Mouse (Mus musculus) natural killer cell, adult 2 months (primary cell): ENCODE data around the gene Ap1g1.
"Not testable (repeated sequence)": the region's sequence is repeated elsewhere in the genome, so short reads cannot be mapped to it uniquely, and the experiment has no call there.

Source experiments
- DNase-seq, 2 experiments: peaks; one replicate each; pipeline ENCODE4 v3.0.0; 2022; ENCODE audit warnings: low spot score in 2 of 2

The Ap1g1 gene

DNA sequence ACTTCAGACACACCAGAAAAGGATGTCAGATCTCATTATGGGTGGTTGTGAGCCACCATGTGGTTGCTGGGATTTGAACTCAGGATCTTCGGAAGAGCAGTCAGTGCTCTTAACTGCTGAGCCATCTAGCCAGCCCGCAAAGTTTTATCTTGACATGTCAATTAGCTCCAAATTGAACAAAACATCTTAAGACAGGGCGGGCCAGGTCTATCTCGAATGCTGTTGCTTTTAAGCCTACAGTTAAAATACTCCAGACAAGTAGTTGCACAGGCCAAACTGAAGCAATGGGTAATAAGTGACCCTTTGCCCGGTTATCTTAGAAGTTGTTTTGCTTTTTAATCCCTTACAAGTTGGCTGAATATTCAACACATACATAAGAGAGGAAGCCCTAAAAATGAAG, 88.3 kb downstream of the Ap1g1 start:
- no peak for DNase-seq

- DNase-seq, result peak; percentile 92 to 93
These were observed 89.8 kb downstream of the Ap1g1 start, which contains the start of gene Phlpp2 for GRCm38 (mm10) chr8:109868003-109868679. TSS of gene Phlpp2 (plus strand) at chr8:109868542.

DNA sequence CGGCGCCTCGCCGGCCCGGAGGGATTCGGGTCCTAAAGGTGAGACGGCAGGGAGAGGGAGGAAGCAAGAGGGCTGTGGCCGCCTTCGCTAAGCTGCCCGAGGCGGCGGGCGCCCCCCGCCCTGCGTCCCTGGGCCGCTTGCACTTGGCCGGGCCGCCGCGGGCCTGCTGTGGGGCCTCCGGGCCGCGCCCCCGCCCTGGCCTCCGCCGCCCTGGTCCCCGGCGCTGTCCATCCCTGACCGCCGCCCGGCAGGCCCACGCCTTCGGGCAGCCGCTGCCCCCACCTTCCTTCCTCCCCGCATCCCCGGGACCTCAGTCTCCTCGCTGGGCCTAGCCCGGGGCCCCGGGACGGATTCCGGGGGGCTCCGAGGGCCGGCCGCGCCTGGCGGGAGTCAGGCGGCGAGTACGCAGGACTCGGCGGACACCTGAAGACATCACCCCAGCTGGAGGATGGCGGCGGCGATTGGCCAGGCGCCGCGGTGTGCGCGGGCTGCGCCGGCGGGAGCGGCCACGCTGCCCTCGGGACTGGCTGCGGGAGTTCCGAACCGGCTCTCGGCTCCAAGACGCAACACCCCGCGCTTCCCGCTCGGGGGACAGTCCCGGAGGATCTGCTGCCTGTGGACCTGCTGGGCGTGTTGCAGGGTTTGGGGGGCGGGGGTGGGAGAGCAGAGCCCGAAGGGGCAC, 90.5 kb downstream of the Ap1g1 start:
- DNase-seq, result peak; percentile 16 to 24

GRCm38 (mm10) chr8:109871056-109871455, 92.7 kb downstream of the Ap1g1 start:
- no peak for DNase-seq

GRCm38 (mm10) chr8:109873800-109874199, 95.4 kb downstream of the Ap1g1 start:
- DNase-seq, result not testable (repeated sequence)

DNA sequence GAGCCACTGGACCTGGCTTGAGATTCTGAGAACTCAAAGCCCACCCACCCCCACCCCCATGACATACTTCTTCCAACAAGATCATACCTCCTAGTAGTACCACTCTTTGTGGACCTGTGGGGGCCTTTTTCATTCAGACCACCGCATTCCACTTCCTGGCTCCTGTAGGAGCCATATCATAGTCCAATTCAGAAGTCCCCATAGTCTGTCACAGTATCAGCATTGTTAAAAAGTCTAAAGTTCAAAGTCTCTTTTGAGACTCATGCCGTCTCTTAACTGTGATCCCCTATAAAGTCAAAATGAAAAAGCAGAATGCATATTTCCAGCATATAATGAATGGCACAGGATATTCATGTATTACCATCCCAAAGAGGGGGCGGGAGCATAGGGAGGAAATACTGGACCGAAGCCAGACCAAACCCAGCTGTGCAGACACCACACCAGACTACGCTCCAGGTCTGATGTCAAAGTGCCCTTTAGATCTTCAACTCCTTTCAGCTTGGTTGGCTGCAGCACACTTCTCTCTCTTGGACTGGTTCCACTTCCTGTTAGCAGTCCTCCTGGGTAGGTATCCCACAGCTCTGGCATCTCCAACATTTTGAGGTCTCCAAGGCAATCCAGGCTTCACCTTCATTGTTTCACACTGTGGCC, 101.8 kb downstream of the Ap1g1 start:
- DNase-seq, result no peak

- DNase-seq, result no peak
These were observed 106.9 kb downstream of the Ap1g1 start for GRCm38 (mm10) chr8:109885294-109885693.

GRCm38 (mm10) chr8:109889211-109889610, 110.9 kb downstream of the Ap1g1 start:
- no peak for DNase-seq

GRCm38 (mm10) chr8:109890794-109891585, 112.6 kb downstream of the Ap1g1 start:
- DNase-seq, result no peak

GRCm38 (mm10) chr8:109894636-109895035, 116.3 kb downstream of the Ap1g1 start:
- no peak for DNase-seq

DNA sequence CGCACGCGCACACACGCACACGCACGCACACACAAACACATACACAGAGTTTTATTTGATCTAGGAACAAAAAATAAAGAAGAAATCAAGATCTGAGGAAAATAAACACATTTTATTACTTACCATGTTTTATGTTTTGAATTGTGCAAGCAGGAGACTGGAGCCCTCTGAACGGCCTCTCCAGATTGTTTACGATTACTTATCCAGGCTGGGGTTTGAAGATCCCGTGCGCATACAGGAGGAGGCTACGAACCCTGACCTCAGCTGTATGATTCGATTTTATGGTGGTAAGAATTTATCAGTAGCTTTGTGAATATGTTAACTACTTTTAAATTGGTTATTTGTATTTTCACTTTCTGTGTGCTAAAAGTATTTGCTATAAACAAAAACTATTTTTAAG, 117.0 kb downstream of the Ap1g1 start:
- no peak for DNase-seq

- DNase-seq, result no peak
These were observed 124.0 kb downstream of the Ap1g1 start for GRCm38 (mm10) chr8:109902379-109902778.

DNA sequence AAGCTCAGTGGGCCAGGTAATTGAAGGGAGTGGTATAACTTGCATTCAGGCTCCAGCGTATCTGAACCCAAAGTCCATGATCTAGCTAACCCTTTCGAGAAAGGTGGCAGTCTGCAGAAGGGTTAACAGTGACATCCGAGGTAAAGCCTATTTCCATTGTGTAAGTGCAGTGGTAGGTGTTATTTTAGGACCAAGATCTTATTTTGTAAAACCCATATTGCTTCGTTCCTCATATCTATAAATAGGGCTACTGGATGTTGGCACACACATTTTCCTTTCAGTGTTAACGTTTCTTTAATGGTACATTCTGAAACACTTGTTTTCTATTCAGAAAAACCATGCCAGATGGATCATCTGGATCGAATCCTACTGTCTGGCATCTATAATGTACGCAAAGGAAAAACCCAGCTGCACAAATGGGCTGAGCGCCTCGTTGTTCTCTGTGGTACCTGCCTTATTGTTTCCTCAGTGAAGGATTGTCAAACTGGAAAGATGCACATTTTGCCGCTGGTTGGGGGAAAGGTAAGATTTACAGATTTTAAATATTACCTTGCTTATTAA, 125.6 kb downstream of the Ap1g1 start:
- DNase-seq, result no peak

DNA sequence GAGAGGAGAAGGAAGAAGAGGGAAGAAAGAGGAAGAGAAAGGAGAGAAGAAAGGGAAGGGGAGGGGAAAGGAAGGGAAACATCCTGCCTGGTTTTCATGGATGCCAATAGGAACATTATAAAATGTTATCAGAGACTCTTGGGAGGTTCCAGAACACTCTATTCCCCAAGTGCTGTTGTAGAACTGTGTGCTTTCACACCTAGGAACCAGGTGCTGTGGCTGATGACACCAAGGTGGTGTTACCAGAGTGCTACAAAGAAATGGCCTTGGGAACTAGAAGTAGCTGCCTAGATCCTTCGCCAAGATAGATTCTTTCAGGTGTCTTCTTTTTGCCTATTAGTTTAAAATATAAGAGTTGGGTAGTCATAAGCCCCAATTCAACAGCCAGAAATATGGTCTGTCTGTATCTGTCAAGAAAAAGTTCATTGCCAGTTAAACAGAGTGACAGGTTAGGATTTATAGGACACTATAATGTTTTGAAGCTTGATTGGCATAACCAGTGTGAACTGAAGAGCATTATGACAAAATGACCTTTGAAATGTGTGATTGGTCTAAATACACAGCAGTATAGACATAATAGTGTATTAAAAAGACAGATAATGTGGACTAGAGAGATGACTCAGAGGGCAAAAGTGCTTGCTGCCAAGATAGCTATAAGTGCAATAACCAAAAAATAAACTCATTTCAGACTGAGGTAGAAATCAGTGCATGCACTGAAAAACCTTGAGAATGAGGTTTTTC, 126.7 kb downstream of the Ap1g1 start:
- no peak for DNase-seq

- DNase-seq, result no peak
These were observed 128.6 kb downstream of the Ap1g1 start for GRCm38 (mm10) chr8:109906907-109907306.

DNA sequence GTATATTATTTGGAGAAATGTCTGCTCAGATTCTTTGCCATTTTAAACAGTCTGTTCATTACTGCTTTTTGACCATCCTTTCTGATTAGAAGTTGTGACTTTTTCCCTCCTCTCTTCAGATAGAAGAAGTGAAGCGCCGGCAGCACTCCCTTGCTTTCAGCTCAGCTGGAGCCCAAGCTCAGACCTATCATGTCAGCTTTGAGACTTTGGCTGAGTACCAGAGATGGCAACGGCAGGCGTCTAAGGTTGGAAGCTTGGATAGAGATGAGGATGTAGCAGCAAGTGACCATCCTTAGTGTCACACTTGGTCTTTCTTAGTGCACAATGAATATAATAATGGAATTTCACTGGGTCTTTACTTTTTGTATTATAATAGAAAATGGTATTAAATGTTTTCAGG, 129.0 kb downstream of the Ap1g1 start:
- no peak for DNase-seq
